Mouse (Mus musculus) testis, adult 2 months (tissue): Measurements from ENCODE around the gene Adgre5. TPM values are rescaled to one million over a fixed set of nuclear protein-coding genes. Genes with fewer than 3 reads are reported as not detected.
A peak's percentile ranks its signal among the peaks of the same experiment; 100 is the strongest.

ENCODE experiments used
- H3K27ac ChIP-seq: fragments of 200-500 bp; 2 replicates; pipeline ENCODE4 v1.5.1; 2012; ENCODE audit warnings: low read depth, low read length; ENCODE audit not compliant: control insufficient read depth, insufficient read depth
- H3K27me3 ChIP-seq: fragments of 200-500 bp; 2 replicates; pipeline ENCODE4 v1.6.1; 2012; ENCODE audit warnings: mild to moderate bottlenecking, low read length, moderate library complexity; ENCODE audit not compliant: control insufficient read depth, insufficient read depth
- H3K36me3 ChIP-seq: fragments of 200-500 bp; 2 replicates; pipeline ENCODE4 v1.6.1; 2012; ENCODE audit warnings: mild to moderate bottlenecking, low read length; ENCODE audit not compliant: control insufficient read depth, insufficient read depth
- H3K4me1 ChIP-seq: fragments of 200-500 bp; 2 replicates; pipeline ENCODE4 v1.6.1; 2012; ENCODE audit warnings: low read length; ENCODE audit not compliant: control insufficient read depth, insufficient read depth
- H3K4me3 ChIP-seq: fragments of 200-500 bp; 2 replicates; pipeline ENCODE4 v1.5.1; 2012; ENCODE audit warnings: low read depth, mild to moderate bottlenecking, low read length, moderate library complexity, mixed read lengths; ENCODE audit not compliant: control insufficient read depth
- CTCF ChIP-seq: fragments of 200-500 bp; IDR thresholded peaks from 2 replicates; pipeline ENCODE4 v1.5.1; 2012; ENCODE audit warnings: low read depth, mild to moderate bottlenecking, inconsistent platforms, low read length, moderate library complexity; ENCODE audit not compliant: control insufficient read depth, insufficient read depth, insufficient replicate concordance
- POLR2A ChIP-seq: fragments of 200-500 bp; IDR thresholded peaks from 2 replicates; pipeline ENCODE4 v1.6.1; 2012; ENCODE audit warnings: low read depth, mild to moderate bottlenecking, inconsistent platforms, low read length, moderate library complexity; ENCODE audit not compliant: control insufficient read depth
- polyA plus RNA-seq: library from polyadenylated mRNA; depleted of rRNA; stranded (reverse); fragments of >200 nt; gene quantifications from 2 replicates; pipeline ENCODE4 v1.2.3, GENCODE M21; 2012

Gene Adgre5
- polyA plus RNA-seq, 1 experiment = 6.1 TPM

- peak overlapping the region; percentile 59 for H3K27ac ChIP-seq
Observed at GRCm38 (mm10) chr8:83740586-83740975, 545 bp downstream of the Adgre5 start.

GRCm38 (mm10) chr8:83739711-83740468, 1.2 kb downstream of the Adgre5 start:
- peaks cover 23% of the 10 kb centered on the region for H3K4me1 ChIP-seq
- H3K36me3 ChIP-seq = no peaks in the 10 kb centered on the region
- no peaks in the 10 kb centered on the region for H3K27me3 ChIP-seq
- H3K4me3 ChIP-seq = no peak overlapping the region
- no peak overlapping the region for H3K27ac ChIP-seq
- TF ChIP-seq CTCF (no peak), POLR2A (no peak)

More at GRCm38 (mm10) chr8:83740586-83740975, 545 bp downstream of the Adgre5 start:
- peak overlapping the region; percentile 87 for H3K4me3 ChIP-seq
- TF ChIP-seq CTCF = no peak
- TF ChIP-seq POLR2A = no peak
- H3K27me3 ChIP-seq = no peaks in the 10 kb centered on the region
- peaks cover 23% of the 10 kb centered on the region for H3K4me1 ChIP-seq
- no peaks in the 10 kb centered on the region for H3K36me3 ChIP-seq

- H3K27me3 ChIP-seq = no peaks in the 10 kb centered on the region
- no peaks in the 10 kb centered on the region for H3K36me3 ChIP-seq
- H3K4me3 ChIP-seq = no peak overlapping the region
- H3K27ac ChIP-seq = no peak overlapping the region
- TF ChIP-seq POLR2A (no peak), CTCF (no peak)
- peaks cover 23% of the 10 kb centered on the region for H3K4me1 ChIP-seq
Observed at GRCm38 (mm10) chr8:83738949-83739710, 2.0 kb downstream of the Adgre5 start.

GRCm38 (mm10) chr8:83737852-83738562, 3.1 kb downstream of the Adgre5 start:
- H3K36me3 ChIP-seq = no peaks in the 10 kb centered on the region
- H3K27me3 ChIP-seq = no peaks in the 10 kb centered on the region
- peaks cover 23% of the 10 kb centered on the region for H3K4me1 ChIP-seq
- TF ChIP-seq POLR2A (no peak), CTCF (no peak)
- H3K27ac ChIP-seq = no peak overlapping the region
- H3K4me3 ChIP-seq = no peak overlapping the region

GRCm38 (mm10) chr8:83737346-83737745, 3.8 kb downstream of the Adgre5 start:
- H3K36me3 ChIP-seq = no peaks in the 10 kb centered on the region
- no peaks in the 10 kb centered on the region for H3K27me3 ChIP-seq
- peaks cover 23% of the 10 kb centered on the region for H3K4me1 ChIP-seq
- TF ChIP-seq POLR2A = no peak
- TF ChIP-seq CTCF = peak; percentile 57; the same call in 1 of the 2 replicates
- no peak overlapping the region for H3K27ac ChIP-seq
- H3K4me3 ChIP-seq = no peak overlapping the region

- Histone ChIP-seq H3K27me3 (no peaks in the 10 kb centered on the region), H3K4me3 (no peak overlapping the region), H3K36me3 (no peaks in the 10 kb centered on the region), H3K27ac (no peak overlapping the region), H3K4me1 (peaks cover 17% of the 10 kb centered on the region)
- TF ChIP-seq POLR2A = no peak
- TF ChIP-seq CTCF = no peak
Observed at GRCm38 (mm10) chr8:83736681-83737080, 4.4 kb downstream of the Adgre5 start.

GRCm38 (mm10) chr8:83732919-83733318, 8.2 kb downstream of the Adgre5 start:
- no peaks in the 10 kb centered on the region for H3K27me3 ChIP-seq
- H3K36me3 ChIP-seq = no peaks in the 10 kb centered on the region
- H3K27ac ChIP-seq = no peak overlapping the region
- peaks cover 2% of the 10 kb centered on the region for H3K4me1 ChIP-seq
- TF ChIP-seq CTCF = no peak
- TF ChIP-seq POLR2A = no peak
- H3K4me3 ChIP-seq = no peak overlapping the region
